Mouse (Mus musculus): ENCODE data around the gene Thoc3. TPM values are rescaled to one million over a fixed set of nuclear protein-coding genes. Genes with fewer than 3 reads are reported as not detected.

Gene Thoc3
- polyA plus RNA-seq, 1 experiment from 2014 or later, result 117 TPM

DNA sequence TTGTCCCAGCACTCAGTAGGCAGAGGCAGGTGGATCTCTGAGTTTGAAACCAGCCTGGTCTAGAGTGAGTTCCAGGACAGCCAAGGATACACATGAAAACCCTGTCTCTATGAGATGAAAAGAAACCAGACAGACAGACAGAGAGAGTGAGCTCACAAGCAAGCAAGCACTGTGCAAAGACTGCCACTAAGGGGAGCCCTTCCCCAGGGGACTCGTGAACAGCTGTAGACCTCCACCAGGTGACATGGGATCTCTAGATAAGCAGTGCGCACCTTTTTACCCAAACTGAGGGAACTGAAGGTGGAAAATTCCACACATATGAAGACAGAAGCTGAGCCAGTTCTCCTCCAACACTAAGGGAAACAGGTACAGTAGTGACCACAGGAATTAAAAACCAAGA is 11.6 kb downstream of the Thoc3 start:
- H3K9ac ChIP-seq (ENCODE audit: low read length), result no peak overlapping the region

DNA sequence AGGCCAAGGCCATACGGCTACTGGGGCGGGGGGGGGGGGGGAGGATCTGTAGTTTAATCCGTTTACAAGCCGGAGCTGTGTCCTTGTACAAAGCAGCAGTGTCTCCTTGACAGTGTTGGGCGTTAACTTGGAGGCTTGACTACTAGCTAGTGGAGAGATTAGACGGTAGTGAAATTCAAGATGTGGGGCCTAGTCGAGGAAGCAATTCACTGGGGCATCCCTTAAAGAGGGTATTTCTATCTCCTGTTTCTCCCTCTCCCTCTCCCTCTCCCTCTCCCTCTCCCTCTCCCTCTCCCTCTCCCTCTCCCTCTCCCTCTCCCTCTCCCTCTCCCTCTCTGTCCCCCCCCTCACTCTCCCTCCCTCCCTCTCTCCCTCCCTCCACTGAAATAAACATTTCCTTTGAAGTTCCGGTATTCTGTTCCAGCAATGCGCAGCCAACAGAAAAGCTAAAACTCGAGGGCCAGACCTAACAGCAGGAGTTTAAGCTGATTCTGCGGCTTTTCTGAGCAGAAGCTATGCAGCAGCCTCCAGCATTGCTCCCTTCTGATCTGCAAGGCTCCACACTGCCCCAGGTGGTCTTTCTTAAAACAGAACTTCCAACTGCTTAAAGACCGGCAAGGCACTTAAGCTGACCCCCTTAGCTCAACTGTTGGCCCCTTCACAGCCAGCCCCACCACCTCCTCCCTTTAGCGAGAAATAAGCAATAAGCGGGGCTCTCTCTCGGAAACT is 21.0 kb downstream of the Thoc3 start:
- WGBS, result 1% methylated on average over 14 of the region's 15 CpGs
- H3K4me3 ChIP-seq (ENCODE audit: low read depth, low read length), result no peak overlapping the region
- peak overlapping the region; percentile 18; the same call in 1 of the 2 replicates for H3K4me2 ChIP-seq (ENCODE audit: low read length)
- peak overlapping the region; percentile 8; the same call in 1 of the 2 replicates for H3K9ac ChIP-seq (ENCODE audit: low read length)
- no peaks in the 10 kb centered on the region for H3K9me3 ChIP-seq (replicated peaks; ENCODE audit: control insufficient read depth, low read length)
- DNase-seq (ENCODE audit: low spot score) (peak; percentile 84), ATAC-seq (peak; percentile 35; the same call in 1 of the 2 replicates)
- no peaks in the 10 kb centered on the region for H3K36me3 ChIP-seq (ENCODE audit: control insufficient read depth, insufficient read depth, low read length)
- peaks cover 3% of the 10 kb centered on the region; the same call in 1 of the 2 replicates for H3K4me1 ChIP-seq (ENCODE audit: control insufficient read depth, insufficient read depth, low read length)
- no peaks in the 10 kb centered on the region for H3K27me3 ChIP-seq (replicated peaks; ENCODE audit: control insufficient read depth, insufficient read depth, low read length)
- H3K27ac ChIP-seq (ENCODE audit: low read depth, low read length), result no peak overlapping the region

More for the DNA sequence above, 11.6 kb downstream of the Thoc3 start:
- no peak overlapping the region for H3K4me3 ChIP-seq (ENCODE audit: low read depth, low read length)
- 84% methylated on average over 2 of the region's 2 CpGs for WGBS
- H3K4me2 ChIP-seq (ENCODE audit: low read length), result no peak overlapping the region
- H3K4me1 ChIP-seq (ENCODE audit: control insufficient read depth, insufficient read depth, low read length), result no peaks in the 10 kb centered on the region
- DNase-seq (ENCODE audit: low spot score), result no peak
- H3K36me3 ChIP-seq (ENCODE audit: control insufficient read depth, insufficient read depth, low read length), result peaks cover 62% of the 10 kb centered on the region
- no peaks in the 10 kb centered on the region for H3K27me3 ChIP-seq (replicated peaks; ENCODE audit: control insufficient read depth, insufficient read depth, low read length)
- H3K9me3 ChIP-seq (replicated peaks; ENCODE audit: control insufficient read depth, low read length), result no peaks in the 10 kb centered on the region
- no peak for ATAC-seq
- no peak overlapping the region for H3K27ac ChIP-seq (ENCODE audit: low read depth, low read length)

DNA sequence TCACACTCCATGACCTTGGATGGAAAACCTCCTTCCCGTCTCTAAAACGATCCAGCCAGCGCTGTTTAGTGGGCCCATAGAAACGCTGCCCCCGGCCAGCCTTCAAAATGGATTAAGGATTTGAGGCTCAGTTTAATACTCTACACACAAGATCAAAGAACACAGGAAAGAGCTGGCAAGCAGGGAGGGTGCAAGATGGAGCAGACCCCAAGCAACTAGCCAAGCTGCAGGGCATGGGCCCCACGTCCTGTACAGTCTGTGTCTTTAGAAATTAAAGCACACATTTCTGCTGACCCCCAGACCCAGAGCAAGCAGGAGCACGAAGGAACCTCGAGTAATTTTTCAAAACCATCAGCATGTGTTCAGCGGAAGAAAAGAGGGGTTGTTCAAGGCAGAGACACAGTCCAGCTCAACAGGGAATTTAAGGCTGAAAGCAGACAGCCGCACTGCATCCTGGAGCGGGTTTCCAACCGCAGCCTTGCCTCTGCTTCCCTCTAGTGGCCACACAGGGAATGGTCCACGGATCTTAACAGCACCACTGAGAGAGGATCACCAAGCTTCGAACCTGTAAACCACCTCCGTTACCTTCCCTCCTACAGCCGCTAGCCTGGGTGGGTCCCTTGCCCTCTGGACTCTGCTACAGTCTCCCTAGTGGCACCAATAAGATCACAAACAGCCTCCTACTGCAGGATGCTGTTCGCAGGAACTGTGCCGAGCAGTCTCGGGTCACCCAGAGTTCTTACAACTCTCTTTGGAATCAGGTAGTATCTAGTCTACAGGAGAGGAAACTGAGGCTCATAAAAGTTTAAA is 21.8 kb downstream of the Thoc3 start:
- peak; percentile 91 for DNase-seq (ENCODE audit: low spot score)
- peaks cover 3% of the 10 kb centered on the region; the same call in 1 of the 2 replicates for H3K4me1 ChIP-seq (ENCODE audit: control insufficient read depth, insufficient read depth, low read length)
- H3K9ac ChIP-seq (ENCODE audit: low read length), result no peak overlapping the region
- H3K36me3 ChIP-seq (ENCODE audit: control insufficient read depth, insufficient read depth, low read length), result no peaks in the 10 kb centered on the region
- H3K27ac ChIP-seq (ENCODE audit: low read depth, low read length), result no peak overlapping the region
- peak; percentile 88 for ATAC-seq
- 20% methylated on average over 19 of the region's 19 CpGs for WGBS
- H3K9me3 ChIP-seq (replicated peaks; ENCODE audit: control insufficient read depth, low read length), result no peaks in the 10 kb centered on the region
- H3K4me2 ChIP-seq (ENCODE audit: low read length), result no peak overlapping the region
- H3K27me3 ChIP-seq (replicated peaks; ENCODE audit: control insufficient read depth, insufficient read depth, low read length), result no peaks in the 10 kb centered on the region
- H3K4me3 ChIP-seq (ENCODE audit: low read depth, low read length), result no peak overlapping the region

DNA sequence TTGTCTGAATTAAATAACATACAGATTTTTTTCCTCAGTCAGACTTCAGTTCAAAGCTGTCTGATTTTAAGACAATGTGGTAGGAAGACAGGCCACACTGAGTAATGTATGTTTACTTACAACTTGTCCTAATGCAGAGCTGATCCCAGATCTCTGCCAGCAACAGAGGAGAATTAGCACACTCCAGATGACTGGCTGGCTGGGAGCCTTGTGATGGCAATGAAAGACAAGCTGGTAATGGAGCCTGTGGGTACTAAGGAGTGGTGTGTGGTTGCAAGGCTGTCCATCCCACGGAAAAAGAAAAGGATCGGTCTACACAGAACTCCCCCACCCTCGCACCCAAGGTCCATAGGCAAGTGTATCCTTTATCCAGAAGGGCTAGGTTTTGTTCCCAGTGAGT is 25.0 kb downstream of the Thoc3 start:
- Histone ChIP-seq H3K9ac (ENCODE audit: low read length) (no peak overlapping the region), H3K4me1 (ENCODE audit: control insufficient read depth, insufficient read depth, low read length) (peaks cover 3% of the 10 kb centered on the region; the same call in 1 of the 2 replicates), H3K9me3 (replicated peaks; ENCODE audit: control insufficient read depth, low read length) (no peaks in the 10 kb centered on the region), H3K4me3 (ENCODE audit: low read depth, low read length) (no peak overlapping the region), H3K27ac (ENCODE audit: low read depth, low read length) (no peak overlapping the region), H3K36me3 (ENCODE audit: control insufficient read depth, insufficient read depth, low read length) (no peaks in the 10 kb centered on the region), H3K27me3 (replicated peaks; ENCODE audit: control insufficient read depth, insufficient read depth, low read length) (no peaks in the 10 kb centered on the region), H3K4me2 (ENCODE audit: low read length) (no peak overlapping the region)
- 79% methylated on average over 3 of the region's 3 CpGs for WGBS
- DNase-seq (ENCODE audit: low spot score) (peak; percentile 69), ATAC-seq (no peak)

DNA sequence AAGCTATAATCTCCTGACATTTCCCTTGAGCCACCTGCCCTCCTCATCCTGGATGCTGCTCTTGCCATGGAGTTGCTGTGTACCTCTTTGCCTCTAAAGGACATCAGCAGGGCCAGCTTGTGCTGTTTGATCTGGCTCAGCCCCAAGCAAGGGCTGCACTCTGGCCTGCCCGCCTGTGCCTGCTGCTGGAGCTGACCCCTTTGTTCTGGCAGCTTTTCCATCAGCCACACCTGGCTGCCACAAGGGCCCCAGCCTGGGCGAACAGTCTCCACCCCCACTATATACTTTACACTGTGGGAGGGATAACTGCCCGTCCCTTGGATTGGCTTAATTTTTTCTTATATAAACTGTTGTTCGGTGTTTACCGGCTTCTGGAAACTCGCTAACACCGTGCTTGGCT is 28.7 kb downstream of the Thoc3 start:
- no peak for DNase-seq (ENCODE audit: low spot score)
- ATAC-seq, result no peak
- no peaks in the 10 kb centered on the region for H3K4me1 ChIP-seq (ENCODE audit: control insufficient read depth, insufficient read depth, low read length)
- no peaks in the 10 kb centered on the region for H3K9me3 ChIP-seq (replicated peaks; ENCODE audit: control insufficient read depth, low read length)
- H3K27ac ChIP-seq (ENCODE audit: low read depth, low read length), result no peak overlapping the region
- H3K4me2 ChIP-seq (ENCODE audit: low read length), result no peak overlapping the region
- no peaks in the 10 kb centered on the region for H3K27me3 ChIP-seq (replicated peaks; ENCODE audit: control insufficient read depth, insufficient read depth, low read length)
- 68% methylated on average over 7 of the region's 7 CpGs for WGBS
- H3K36me3 ChIP-seq (ENCODE audit: control insufficient read depth, insufficient read depth, low read length), result no peaks in the 10 kb centered on the region
- H3K9ac ChIP-seq (ENCODE audit: low read length), result no peak overlapping the region
- no peak overlapping the region for H3K4me3 ChIP-seq (ENCODE audit: low read depth, low read length)

DNA sequence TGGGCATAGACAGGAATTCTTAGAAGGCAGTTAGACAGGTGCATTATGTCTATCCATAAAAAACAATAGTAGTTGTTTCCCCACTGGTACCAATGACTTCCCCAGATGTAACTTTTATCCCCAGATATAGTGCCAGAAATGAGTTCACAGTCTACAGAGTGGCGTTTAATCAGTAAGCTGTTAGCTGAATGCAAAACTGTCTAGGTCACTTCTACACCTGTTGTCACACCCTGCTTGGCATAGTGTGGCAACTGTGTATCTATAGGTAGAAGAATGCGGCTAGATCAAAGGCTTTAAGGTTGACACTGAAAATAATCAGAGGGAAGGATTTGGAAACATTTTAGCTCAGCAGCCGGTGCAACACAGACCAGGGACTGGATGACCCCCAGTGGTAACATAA is 29.8 kb downstream of the Thoc3 start:
- Histone ChIP-seq H3K9ac (ENCODE audit: low read length) (no peak overlapping the region), H3K27ac (ENCODE audit: low read depth, low read length) (no peak overlapping the region), H3K36me3 (ENCODE audit: control insufficient read depth, insufficient read depth, low read length) (no peaks in the 10 kb centered on the region), H3K9me3 (replicated peaks; ENCODE audit: control insufficient read depth, low read length) (no peaks in the 10 kb centered on the region), H3K4me1 (ENCODE audit: control insufficient read depth, insufficient read depth, low read length) (no peaks in the 10 kb centered on the region), H3K27me3 (replicated peaks; ENCODE audit: control insufficient read depth, insufficient read depth, low read length) (no peaks in the 10 kb centered on the region), H3K4me3 (ENCODE audit: low read depth, low read length) (no peak overlapping the region), H3K4me2 (ENCODE audit: low read length) (no peak overlapping the region)
- DNase-seq (ENCODE audit: low spot score), result no peak
- no peak for ATAC-seq
- WGBS, result 79% methylated on average over 3 of the region's 3 CpGs

DNA sequence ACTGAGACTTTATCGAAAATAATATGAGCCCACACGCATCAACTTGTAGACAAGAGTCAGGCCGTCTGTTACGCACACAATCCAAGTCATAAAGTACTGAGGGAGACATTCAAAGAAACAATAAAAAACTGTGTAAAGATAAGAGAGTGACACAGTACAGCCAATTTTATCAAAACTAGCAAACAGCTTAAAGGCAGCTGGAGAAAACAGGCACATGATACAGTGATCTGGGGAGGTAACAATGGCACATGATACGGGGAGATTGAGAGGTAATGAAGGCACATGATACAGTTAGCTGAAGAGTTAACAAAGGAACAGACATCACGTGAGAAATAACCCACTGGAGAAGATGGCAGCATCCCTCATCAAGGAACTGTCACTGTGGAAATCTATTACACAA is 31.6 kb downstream of the Thoc3 start:
- WGBS, result 88% methylated on average over 6 of the region's 6 CpGs

DNA sequence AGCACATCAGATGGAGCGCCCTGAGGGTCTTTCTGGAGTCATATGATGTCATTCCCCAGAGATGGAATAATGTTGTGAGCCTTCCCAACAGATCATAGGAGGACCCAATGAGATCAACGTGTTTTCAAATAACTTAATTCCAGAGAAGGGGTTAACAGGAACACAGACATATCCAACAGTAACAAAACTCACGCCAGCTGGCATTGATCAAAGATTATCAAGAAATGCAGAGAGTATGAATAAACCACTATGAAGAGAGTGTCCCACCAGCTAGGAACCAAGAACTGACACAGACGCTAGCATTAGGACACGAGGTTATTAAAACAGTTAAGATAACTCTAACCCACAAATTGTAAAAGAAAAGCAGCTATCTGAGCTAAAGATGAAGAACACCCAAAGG is 32.0 kb downstream of the Thoc3 start:
- DNase-seq (ENCODE audit: low spot score) (no peak), ATAC-seq (no peak)
- Histone ChIP-seq H3K27me3 (replicated peaks; ENCODE audit: control insufficient read depth, insufficient read depth, low read length) (no peaks in the 10 kb centered on the region), H3K4me1 (ENCODE audit: control insufficient read depth, insufficient read depth, low read length) (no peaks in the 10 kb centered on the region), H3K27ac (ENCODE audit: low read depth, low read length) (no peak overlapping the region), H3K4me2 (ENCODE audit: low read length) (no peak overlapping the region), H3K36me3 (ENCODE audit: control insufficient read depth, insufficient read depth, low read length) (no peaks in the 10 kb centered on the region), H3K9ac (ENCODE audit: low read length) (no peak overlapping the region), H3K4me3 (ENCODE audit: low read depth, low read length) (no peak overlapping the region), H3K9me3 (replicated peaks; ENCODE audit: control insufficient read depth, low read length) (no peaks in the 10 kb centered on the region)
- WGBS, result 76% methylated on average over 5 of the region's 5 CpGs

More for the DNA sequence above, 31.6 kb downstream of the Thoc3 start:
- H3K9me3 ChIP-seq (replicated peaks; ENCODE audit: control insufficient read depth, low read length), result no peaks in the 10 kb centered on the region
- no peak overlapping the region for H3K9ac ChIP-seq (ENCODE audit: low read length)
- ATAC-seq, result no peak
- no peak overlapping the region for H3K4me2 ChIP-seq (ENCODE audit: low read length)
- H3K4me1 ChIP-seq (ENCODE audit: control insufficient read depth, insufficient read depth, low read length), result no peaks in the 10 kb centered on the region
- no peaks in the 10 kb centered on the region for H3K36me3 ChIP-seq (ENCODE audit: control insufficient read depth, insufficient read depth, low read length)
- no peak overlapping the region for H3K4me3 ChIP-seq (ENCODE audit: low read depth, low read length)
- H3K27ac ChIP-seq (ENCODE audit: low read depth, low read length), result no peak overlapping the region
- DNase-seq (ENCODE audit: low spot score), result no peak
- H3K27me3 ChIP-seq (replicated peaks; ENCODE audit: control insufficient read depth, insufficient read depth, low read length), result no peaks in the 10 kb centered on the region

DNA sequence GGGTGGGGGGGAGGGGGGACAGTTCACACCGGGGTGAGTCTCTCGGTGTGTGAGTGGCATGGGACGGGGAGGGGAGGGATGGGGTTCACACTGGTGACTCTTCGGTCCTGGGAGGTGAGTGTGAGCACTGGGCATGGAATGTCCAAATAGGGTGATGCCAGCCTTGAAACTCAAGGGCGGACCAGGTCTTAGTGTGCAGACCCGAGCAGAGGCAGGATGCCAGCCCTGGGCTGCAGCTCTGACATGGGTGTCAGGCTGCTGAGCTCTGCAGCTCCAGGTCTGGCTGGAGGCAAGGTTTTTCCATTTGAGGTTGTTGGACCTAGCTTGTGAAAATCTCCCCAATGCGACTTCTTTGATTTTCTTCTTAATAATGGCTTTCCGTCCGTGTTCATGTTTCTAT is 37.5 kb downstream of the Thoc3 start:
- Histone ChIP-seq H3K4me3 (ENCODE audit: low read depth, low read length) (no peak overlapping the region), H3K9ac (ENCODE audit: low read length) (no peak overlapping the region), H3K27me3 (replicated peaks; ENCODE audit: control insufficient read depth, insufficient read depth, low read length) (no peaks in the 10 kb centered on the region), H3K4me2 (ENCODE audit: low read length) (no peak overlapping the region), H3K9me3 (replicated peaks; ENCODE audit: control insufficient read depth, low read length) (no peaks in the 10 kb centered on the region), H3K36me3 (ENCODE audit: control insufficient read depth, insufficient read depth, low read length) (no peaks in the 10 kb centered on the region), H3K4me1 (ENCODE audit: control insufficient read depth, insufficient read depth, low read length) (no peaks in the 10 kb centered on the region), H3K27ac (ENCODE audit: low read depth, low read length) (no peak overlapping the region)
- DNase-seq (ENCODE audit: low spot score), result no peak
- WGBS, result 91% methylated on average over 9 of the region's 9 CpGs
- no peak for ATAC-seq
